Mouse (Mus musculus) embryonic facial prominence, embryonic 15.5 days (tissue): ENCODE measurements at regions not wholly inside any gene's neighbourhood (a gene's known extent, or its start where the extent isn't known, plus 50 kb on each side); places are given as distances from the start of the nearest gene placed in this dataset.

Experiments
- ATAC-seq: fragments of 200-750 bp; cut with Nextera tagmentation; 2 replicates; pipeline ENCODE4 v1.8.0; 2017; ENCODE audit warnings: low read depth, moderate TSS enrichment; ENCODE audit not compliant: insufficient number of reproducible peaks, low FRiP score, low TSS enrichment
- H3K27ac ChIP-seq: fragments of 300-500 bp; sonication (generic); replicated peaks from 2 replicates; pipeline ENCODE4 v1.5.1; 2015; ENCODE audit warnings: mild to moderate bottlenecking, inconsistent platforms
- H3K27me3 ChIP-seq: fragments of 300-500 bp; sonication (generic); 2 replicates; pipeline ENCODE4 v1.6.1; 2015; ENCODE audit warnings: inconsistent platforms
- H3K36me3 ChIP-seq: fragments of 300-500 bp; sonication (generic); 2 replicates; pipeline ENCODE4 v1.6.1; 2015; ENCODE audit warnings: mild to moderate bottlenecking, inconsistent platforms
- H3K4me1 ChIP-seq: fragments of 300-500 bp; sonication (generic); 2 replicates; pipeline ENCODE4 v1.6.1; 2015; ENCODE audit warnings: inconsistent platforms
- H3K4me2 ChIP-seq: fragments of 300-500 bp; sonication (generic); replicated peaks from 2 replicates; pipeline ENCODE4 v1.6.1; 2015; ENCODE audit warnings: mild to moderate bottlenecking, inconsistent platforms
- H3K4me3 ChIP-seq: fragments of 300-500 bp; sonication (generic); replicated peaks from 2 replicates; pipeline ENCODE4 v1.5.1; 2015; ENCODE audit warnings: mild to moderate bottlenecking, inconsistent platforms
- H3K9ac ChIP-seq: fragments of 300-500 bp; sonication (generic); 2 replicates; pipeline ENCODE4 v1.6.1; 2015; ENCODE audit warnings: inconsistent platforms
- H3K9me3 ChIP-seq: fragments of 300-500 bp; sonication (generic); replicated peaks from 2 replicates; pipeline ENCODE4 v1.6.1; 2016; ENCODE audit warnings: inconsistent platforms
- WGBS: fragments of 180-500 bp; shearing (Covaris S2); methylation state at CpG from one replicate; pipeline ENCODE4 v1.1.7; 2015; 5-methylcytosine and 5-hydroxymethylcytosine counted together

- no peak overlapping the region for H3K9ac ChIP-seq
- H3K27ac ChIP-seq: peak overlapping the region; percentile 17; the same call in 1 of the 2 replicates
- H3K36me3 ChIP-seq: no peaks in the 10 kb centered on the region
- no peak overlapping the region for H3K4me3 ChIP-seq
- peaks cover 6% of the 10 kb centered on the region; the same call in 1 of the 2 replicates for H3K4me1 ChIP-seq
- WGBS: 10% methylated on average over 11 of the region's 11 CpGs
- H3K4me2 ChIP-seq: peak overlapping the region; percentile 11
- ATAC-seq: peak; percentile 90
- no peaks in the 10 kb centered on the region for H3K9me3 ChIP-seq
- H3K27me3 ChIP-seq: peaks cover 3% of the 10 kb centered on the region; the same call in 1 of the 2 replicates
These were observed 149.7 kb downstream of the Etv1 start for GRCm38 (mm10) chr12:38928786-38929351.

DNA sequence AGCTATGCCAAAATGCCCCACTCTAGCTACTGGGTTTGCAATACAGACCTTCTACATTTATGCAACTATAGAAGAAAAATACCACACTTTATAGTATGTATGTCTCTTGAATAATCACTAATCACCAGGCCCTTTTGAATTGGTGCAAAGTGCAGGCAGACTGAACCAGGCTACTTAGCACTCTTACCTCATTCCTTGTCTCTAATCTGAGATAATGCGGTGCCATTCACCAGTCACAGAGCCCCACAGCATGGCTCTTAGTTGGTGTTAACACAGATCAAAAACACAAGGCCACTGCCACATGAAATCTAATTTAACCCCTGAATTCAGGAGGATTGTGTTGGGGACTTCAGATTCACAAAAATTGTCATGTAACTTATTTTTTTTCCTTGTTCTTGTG is 150.5 kb downstream of the Etv1 start:
- Histone ChIP-seq H3K27me3 (peaks cover 3% of the 10 kb centered on the region; the same call in 1 of the 2 replicates), H3K27ac (0 out of 2 replicates have a peak overlapping the region, but pooled peaks have one; percentile 1), H3K4me2 (no peak overlapping the region), H3K9ac (no peak overlapping the region), H3K4me1 (peaks cover 6% of the 10 kb centered on the region; the same call in 1 of the 2 replicates), H3K4me3 (no peak overlapping the region), H3K36me3 (no peaks in the 10 kb centered on the region), H3K9me3 (no peaks in the 10 kb centered on the region)
- WGBS: 44% methylated on average over 1 of the region's 1 CpGs
- ATAC-seq: no peak

DNA sequence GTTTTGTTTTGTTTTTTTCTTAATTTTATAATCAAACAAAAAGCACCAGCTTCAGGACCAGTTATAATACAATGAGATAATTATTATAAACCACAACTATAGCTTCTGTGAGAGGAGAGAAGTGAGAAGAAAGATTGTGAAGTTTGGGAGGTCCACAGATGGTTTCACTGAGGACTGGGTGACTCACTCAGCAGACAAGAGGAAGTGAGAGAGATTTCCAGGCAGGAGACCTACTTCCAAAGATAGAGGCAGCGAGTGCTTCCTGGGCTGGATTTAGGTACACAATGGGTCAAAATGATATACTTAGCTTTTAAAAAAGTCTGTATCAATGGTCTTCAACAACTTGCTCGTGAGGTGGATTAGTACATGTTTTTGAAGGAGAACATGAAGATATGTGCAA is 152.6 kb downstream of the Etv1 start:
- Histone ChIP-seq H3K27me3 (no peaks in the 10 kb centered on the region), H3K4me1 (peaks cover 6% of the 10 kb centered on the region; the same call in 1 of the 2 replicates), H3K4me2 (no peak overlapping the region), H3K9ac (no peak overlapping the region), H3K36me3 (no peaks in the 10 kb centered on the region), H3K9me3 (no peaks in the 10 kb centered on the region), H3K27ac (no peak overlapping the region), H3K4me3 (no peak overlapping the region)
- 81% methylated on average over 2 of the region's 2 CpGs for WGBS
- ATAC-seq: no peak

DNA sequence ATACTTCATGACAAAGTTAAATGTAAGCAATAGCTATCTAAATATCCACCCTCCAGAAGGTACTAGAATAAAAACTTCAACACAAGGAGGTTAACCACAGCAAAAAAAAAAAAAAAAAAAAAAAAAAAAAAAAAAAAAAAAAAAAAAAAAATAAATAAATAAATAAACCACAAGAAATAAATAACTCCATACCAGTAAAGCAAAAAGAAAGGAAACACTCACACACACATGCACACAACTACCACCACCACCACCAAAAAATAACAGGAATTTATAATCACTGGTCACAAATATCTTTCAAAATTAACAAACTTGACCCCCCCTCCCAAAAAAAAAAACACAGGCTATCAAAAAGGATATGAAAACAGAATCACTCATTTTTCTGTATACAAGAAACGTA is 180.4 kb downstream of the Etv1 start:
- no peaks in the 10 kb centered on the region for H3K4me1 ChIP-seq
- WGBS: 51% methylated on average over 1 of the region's 1 CpGs
- H3K4me3 ChIP-seq: no peak overlapping the region
- no peak overlapping the region for H3K9ac ChIP-seq
- no peak for ATAC-seq
- no peaks in the 10 kb centered on the region for H3K27me3 ChIP-seq
- no peak overlapping the region for H3K27ac ChIP-seq
- H3K4me2 ChIP-seq: no peak overlapping the region
- H3K9me3 ChIP-seq: no peaks in the 10 kb centered on the region
- H3K36me3 ChIP-seq: no peaks in the 10 kb centered on the region

DNA sequence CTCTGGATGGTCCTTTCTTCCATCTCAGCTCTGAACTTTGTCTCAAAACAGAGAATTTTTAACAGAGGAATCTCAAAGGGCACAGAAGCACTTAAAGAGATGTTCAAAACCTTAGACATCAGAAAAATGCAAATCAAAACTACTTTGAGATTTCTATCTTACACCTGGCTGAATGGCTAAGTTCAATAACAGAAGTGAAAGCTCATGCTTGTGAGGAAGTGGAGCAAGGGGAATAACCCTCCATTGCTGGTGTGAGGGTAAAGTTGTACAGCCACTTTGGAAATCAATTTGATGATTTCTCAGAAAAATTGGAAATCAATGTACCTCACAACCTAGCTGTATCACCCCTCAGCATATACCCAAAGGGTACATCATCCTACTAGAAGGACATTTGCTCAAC is 183.1 kb downstream of the Etv1 start:
- no peak for ATAC-seq
- H3K4me1 ChIP-seq: no peaks in the 10 kb centered on the region
- H3K4me2 ChIP-seq: no peak overlapping the region
- no peaks in the 10 kb centered on the region for H3K27me3 ChIP-seq
- H3K9ac ChIP-seq: no peak overlapping the region
- no peak overlapping the region for H3K27ac ChIP-seq
- no peak overlapping the region for H3K4me3 ChIP-seq
- no peaks in the 10 kb centered on the region for H3K36me3 ChIP-seq
- no peaks in the 10 kb centered on the region for H3K9me3 ChIP-seq

GRCm38 (mm10) chr12:38970347-38970746 is 191.2 kb downstream of the Etv1 start:
- H3K27me3 ChIP-seq: no peaks in the 10 kb centered on the region
- 48% methylated on average over 2 of the region's 2 CpGs for WGBS

DNA sequence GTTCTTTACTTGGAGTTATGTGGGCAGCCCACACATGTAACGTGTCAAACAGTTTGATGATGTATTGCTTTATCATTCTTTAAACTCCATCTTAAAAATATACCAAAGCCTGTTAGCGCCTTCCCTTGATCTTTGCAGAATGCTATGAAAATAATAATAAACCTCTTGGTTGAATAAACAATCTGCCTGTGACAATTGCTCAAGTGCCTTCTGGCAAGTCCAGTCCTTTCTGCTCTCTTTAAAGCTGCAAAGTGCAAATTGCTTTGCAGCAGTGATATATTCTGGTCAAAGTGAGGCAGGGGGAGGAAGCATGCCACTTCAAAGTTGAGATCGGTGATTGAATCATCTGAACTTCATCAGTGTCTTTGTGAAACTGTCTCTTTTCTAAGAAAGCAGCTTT is 193.0 kb downstream of the Etv1 start:
- Histone ChIP-seq H3K9ac (no peak overlapping the region), H3K9me3 (no peaks in the 10 kb centered on the region), H3K27ac (no peak overlapping the region), H3K4me3 (no peak overlapping the region), H3K4me1 (no peaks in the 10 kb centered on the region), H3K36me3 (no peaks in the 10 kb centered on the region), H3K4me2 (no peak overlapping the region), H3K27me3 (no peaks in the 10 kb centered on the region)
- ATAC-seq: no peak
- WGBS: 77% methylated on average over 3 of the region's 3 CpGs

More at GRCm38 (mm10) chr12:38970347-38970746, 191.2 kb downstream of the Etv1 start:
- H3K36me3 ChIP-seq: no peaks in the 10 kb centered on the region
- no peaks in the 10 kb centered on the region for H3K9me3 ChIP-seq
- no peaks in the 10 kb centered on the region for H3K4me1 ChIP-seq
- H3K4me2 ChIP-seq: no peak overlapping the region
- H3K27ac ChIP-seq: no peak overlapping the region
- no peak overlapping the region for H3K9ac ChIP-seq
- H3K4me3 ChIP-seq: no peak overlapping the region
- ATAC-seq: no peak

- Histone ChIP-seq H3K9me3 (no peaks in the 10 kb centered on the region), H3K4me2 (no peak overlapping the region), H3K4me1 (no peaks in the 10 kb centered on the region), H3K27me3 (no peaks in the 10 kb centered on the region), H3K36me3 (no peaks in the 10 kb centered on the region), H3K4me3 (no peak overlapping the region), H3K9ac (no peak overlapping the region), H3K27ac (no peak overlapping the region)
- 53% methylated on average over 4 of the region's 4 CpGs for WGBS
- ATAC-seq: no peak
These were observed 196.3 kb downstream of the Etv1 start for GRCm38 (mm10) chr12:38975508-38975907.

- Histone ChIP-seq H3K9ac (no peak overlapping the region), H3K36me3 (no peaks in the 10 kb centered on the region), H3K4me3 (no peak overlapping the region), H3K27me3 (no peaks in the 10 kb centered on the region), H3K4me1 (no peaks in the 10 kb centered on the region), H3K27ac (no peak overlapping the region), H3K9me3 (no peaks in the 10 kb centered on the region), H3K4me2 (no peak overlapping the region)
- no peak for ATAC-seq
These were observed 203.2 kb downstream of the Etv1 start for GRCm38 (mm10) chr12:38982423-38982822.

DNA sequence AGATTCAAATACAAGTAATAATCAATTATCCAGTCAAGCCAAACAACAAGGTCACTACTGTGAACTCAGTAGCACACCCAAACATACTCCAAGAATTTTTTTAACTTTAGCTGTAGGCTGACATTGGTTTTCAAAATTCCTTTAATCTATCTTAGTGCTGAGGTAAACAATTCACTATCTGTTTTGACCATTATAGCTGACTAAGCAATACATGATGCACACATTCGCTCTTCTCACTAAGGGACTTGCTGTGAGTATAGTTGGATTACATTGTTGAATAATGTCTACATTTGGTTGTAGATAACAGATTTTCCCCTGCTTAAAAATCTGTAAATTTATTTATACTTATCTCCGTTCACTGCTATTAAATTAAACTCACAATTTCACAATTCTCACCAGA is 206.7 kb downstream of the Etv1 start:
- Histone ChIP-seq H3K27ac (no peak overlapping the region), H3K4me1 (no peaks in the 10 kb centered on the region), H3K4me2 (no peak overlapping the region), H3K36me3 (no peaks in the 10 kb centered on the region), H3K27me3 (no peaks in the 10 kb centered on the region), H3K9ac (no peak overlapping the region), H3K9me3 (no peaks in the 10 kb centered on the region), H3K4me3 (no peak overlapping the region)
- 85% methylated on average over 2 of the region's 2 CpGs for WGBS
- ATAC-seq: no peak

- no peak overlapping the region for H3K4me3 ChIP-seq
- no peaks in the 10 kb centered on the region for H3K4me1 ChIP-seq
- H3K36me3 ChIP-seq: no peaks in the 10 kb centered on the region
- no peaks in the 10 kb centered on the region for H3K9me3 ChIP-seq
- 81% methylated on average over 3 of the region's 3 CpGs for WGBS
- H3K4me2 ChIP-seq: no peak overlapping the region
- H3K9ac ChIP-seq: no peak overlapping the region
- no peak for ATAC-seq
- no peaks in the 10 kb centered on the region for H3K27me3 ChIP-seq
- no peak overlapping the region for H3K27ac ChIP-seq
These were observed 207.2 kb downstream of the Etv1 start for GRCm38 (mm10) chr12:38986346-38986745.

DNA sequence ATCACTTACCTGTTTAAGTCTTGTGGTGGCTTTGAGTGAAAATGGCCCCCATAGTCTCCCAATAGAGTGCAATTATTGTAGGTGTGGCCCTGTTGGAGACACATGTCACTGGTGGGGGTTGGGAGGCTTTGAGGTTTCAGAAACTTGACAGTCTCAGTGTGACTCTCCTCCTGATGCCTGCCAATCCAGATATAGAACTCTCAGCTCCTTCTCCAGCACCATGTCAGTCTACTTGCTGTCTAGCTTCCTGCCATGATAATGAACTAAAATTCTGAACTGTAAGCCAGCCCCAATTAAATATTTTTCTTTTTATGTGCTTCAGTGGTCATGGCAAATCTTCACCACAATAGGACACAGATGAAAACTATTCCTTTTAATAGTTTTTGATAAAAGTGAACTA is 208.1 kb downstream of the Etv1 start:
- H3K4me3 ChIP-seq: no peak overlapping the region
- H3K27me3 ChIP-seq: no peaks in the 10 kb centered on the region
- ATAC-seq: no peak
- no peaks in the 10 kb centered on the region for H3K4me1 ChIP-seq
- H3K36me3 ChIP-seq: no peaks in the 10 kb centered on the region
- no peak overlapping the region for H3K4me2 ChIP-seq
- H3K27ac ChIP-seq: no peak overlapping the region
- H3K9ac ChIP-seq: no peak overlapping the region
- no peaks in the 10 kb centered on the region for H3K9me3 ChIP-seq
